ENCODE assay signal across 8 mouse cellular contexts in genomic region chr9:113706108-113706507, GRCm38 (mm10). TPM values are rescaled to one million over a fixed set of nuclear protein-coding genes. Genes with fewer than 3 reads are reported as not detected.
DNase-seq lines count a peak whose midpoint lies in the region; ATAC-seq and TF ChIP-seq lines count a peak whose summit lies in the region.

No protein-coding gene starts in this region.

- H3K9me3 ChIP-seq in heart, embryonic 16.5 days (replicated peaks; ENCODE audit: control insufficient read depth, low read length), result no peaks in the 10 kb centered on the region
- H3K9me3 ChIP-seq in ES-Bruce4 (replicated peaks; ENCODE audit: control insufficient read depth, insufficient read depth, low read length, poor library complexity, severe bottlenecking), result no peaks in the 10 kb centered on the region
- no peaks in the 10 kb centered on the region for H3K9me3 ChIP-seq in hindbrain, embryonic 12.5 days (replicated peaks)
- no peaks in the 10 kb centered on the region for H3K9me3 ChIP-seq in midbrain, embryonic 13.5 days

- TF ChIP-seq POLR2A in ES-Bruce4 (IDR thresholded peaks at IDR 0.05; ENCODE audit: insufficient read depth, low read length), result no peak

- 45% methylated on average over 2 of the region's 2 CpGs for WGBS in heart, embryonic 16.5 days
- 87% methylated on average over 2 of the region's 2 CpGs for WGBS in hindbrain, embryonic 12.5 days
- 94% methylated on average over 2 of the region's 2 CpGs for WGBS in midbrain, embryonic 13.5 days

- H3K27ac ChIP-seq in heart, embryonic 16.5 days (ENCODE audit: low read length), result no peak overlapping the region
- no peak overlapping the region for H3K27ac ChIP-seq in ES-Bruce4 (ENCODE audit: insufficient read depth, low read length)
- no peak overlapping the region for H3K27ac ChIP-seq in hindbrain, embryonic 12.5 days
- no peak overlapping the region for H3K27ac ChIP-seq in midbrain, embryonic 13.5 days

- H3K36me3 ChIP-seq in heart, embryonic 16.5 days (ENCODE audit: control insufficient read depth, insufficient read depth), result no peaks in the 10 kb centered on the region
- H3K36me3 ChIP-seq in ES-Bruce4 (ENCODE audit: control insufficient read depth, insufficient read depth, low read length, poor library complexity, severe bottlenecking), result no peaks in the 10 kb centered on the region
- H3K36me3 ChIP-seq in hindbrain, embryonic 12.5 days, result no peaks in the 10 kb centered on the region
- no peaks in the 10 kb centered on the region for H3K36me3 ChIP-seq in midbrain, embryonic 13.5 days

- ATAC-seq in heart, embryonic 16.5 days (replicated peaks; ENCODE audit: extremely low read depth, insufficient read depth, low FRiP score), result no peak
- no peak for ATAC-seq in hindbrain, embryonic 12.5 days (ENCODE audit: low FRiP score)
- ATAC-seq in midbrain, embryonic 13.5 days, result no peak

- H3K27me3 ChIP-seq in heart, embryonic 16.5 days (ENCODE audit: control insufficient read depth, insufficient read depth, low read length), result no peaks in the 10 kb centered on the region
- no peaks in the 10 kb centered on the region for H3K27me3 ChIP-seq in ES-Bruce4 (ENCODE audit: control insufficient read depth, insufficient read depth, low read length, poor library complexity, severe bottlenecking)
- H3K27me3 ChIP-seq in hindbrain, embryonic 12.5 days, result no peaks in the 10 kb centered on the region
- no peaks in the 10 kb centered on the region for H3K27me3 ChIP-seq in midbrain, embryonic 13.5 days

- H3K4me1 ChIP-seq in heart, embryonic 16.5 days (ENCODE audit: control insufficient read depth, insufficient read depth, low read length), result peaks cover 24% of the 10 kb centered on the region
- no peaks in the 10 kb centered on the region for H3K4me1 ChIP-seq in ES-Bruce4 (ENCODE audit: control insufficient read depth, insufficient read depth, low read length)
- peaks cover 20% of the 10 kb centered on the region for H3K4me1 ChIP-seq in hindbrain, embryonic 12.5 days
- peaks cover 28% of the 10 kb centered on the region for H3K4me1 ChIP-seq in midbrain, embryonic 13.5 days (replicated peaks)

- H3K4me3 ChIP-seq in heart, embryonic 16.5 days (ENCODE audit: low read length), result peak overlapping the region; percentile 90
- peak overlapping the region; percentile 16; the same call in 1 of the 2 replicates for H3K4me3 ChIP-seq in ES-Bruce4 (ENCODE audit: low read depth, low read length)
- 0 out of 2 replicates have a peak overlapping the region, but pooled peaks have one; percentile 90 for H3K4me3 ChIP-seq in hindbrain, embryonic 12.5 days
- peak overlapping the region; percentile 99 for H3K4me3 ChIP-seq in midbrain, embryonic 13.5 days (replicated peaks)

- peak overlapping the region; percentile 98; the same call in 1 of the 2 replicates for H3K9ac ChIP-seq in heart, embryonic 16.5 days (ENCODE audit: low read length)
- peak overlapping the region; percentile 33 for H3K9ac ChIP-seq in ES-Bruce4 (ENCODE audit: low read depth, poor library complexity, severe bottlenecking)
- peak overlapping the region; percentile 92; the same call in 1 of the 2 replicates for H3K9ac ChIP-seq in hindbrain, embryonic 12.5 days
- H3K9ac ChIP-seq in midbrain, embryonic 13.5 days (replicated peaks), result peak overlapping the region; percentile 98; the same call in 1 of the 2 replicates

- intact Hi-C loops in heart, postnatal 10 days (cut with DNase I), result no loop called here

- peak overlapping the region; percentile 80 for H3K4me2 ChIP-seq in heart, embryonic 16.5 days (ENCODE audit: low read depth, low read length)
- H3K4me2 ChIP-seq in hindbrain, embryonic 12.5 days (replicated peaks), result peak overlapping the region; percentile 85
- H3K4me2 ChIP-seq in midbrain, embryonic 13.5 days (replicated peaks), result peak overlapping the region; percentile 94

- TF ChIP-seq EP300 in ES-Bruce4 (IDR thresholded peaks at IDR 0.05; ENCODE audit: insufficient read depth, low read depth, low read length), result no peak

- no peak for DNase-seq in heart, postnatal 10 days
- DNase-seq in layer of hippocampus, adult 18-20 months (ENCODE audit: low spot score in 2 of 2), result no peak
- DNase-seq in layer of hippocampus, postnatal 10 days (ENCODE audit: low spot score in 2 of 2), result no peak
- DNase-seq in kidney, adult 18-20 months, result no peak

- TF ChIP-seq CTCF in ES-Bruce4 (IDR thresholded peaks at IDR 0.05; ENCODE audit: low read depth, low read length), result no peak

RNA-seq across cellular contexts. Expression of gene Pdcd6ip, which starts 2.0 kb away (rescaled TPM):
- 58.9 and 70.3 TPM in 2 replicates for polyA plus RNA-seq in heart, embryonic 16.5 days (2015; fragmentation: Nextera tagmentation; extraction: Ambion mirVana)
- 10 to 100 TPM; 81.3 to 83.9 TPM for total RNA-seq in heart, postnatal 10 days (2021)
- polyA plus RNA-seq in ES-Bruce4 (2011; ENCODE audit: insufficient read depth, insufficient read length, low read depth, missing spikeins), result 133 TPM in 2 replicates
- polyA plus RNA-seq in hindbrain, embryonic 12.5 days (2016; fragmentation: Nextera tagmentation; extraction: Ambion mirVana), result 59.6 and 64.9 TPM in 2 replicates
- 39.7 and 42.8 TPM in 2 replicates for polyA plus RNA-seq in midbrain, embryonic 13.5 days (2015; fragmentation: Nextera tagmentation; extraction: Ambion mirVana)
- 10 to 100 TPM; 56.7 to 61.8 TPM for total RNA-seq in layer of hippocampus, adult 18-20 months (2021)
- 10 to 100 TPM; 52.0 to 57.0 TPM for total RNA-seq in layer of hippocampus, postnatal 10 days (2021)

RNA-seq across cellular contexts. Expression of gene Clasp2, which starts 35.2 kb away (rescaled TPM):
- polyA plus RNA-seq in heart, embryonic 16.5 days (2015; fragmentation: Nextera tagmentation; extraction: Ambion mirVana), result 21.0 and 23.2 TPM in 2 replicates
- 10 to 100 TPM; 45.0 to 46.9 TPM for total RNA-seq in heart, postnatal 10 days (2021)
- 70.3 and 71.5 TPM in 2 replicates for polyA plus RNA-seq in ES-Bruce4 (2011; ENCODE audit: insufficient read depth, insufficient read length, low read depth, missing spikeins)
- 84.5 and 89.3 TPM in 2 replicates for polyA plus RNA-seq in hindbrain, embryonic 12.5 days (2016; fragmentation: Nextera tagmentation; extraction: Ambion mirVana)
- 108 and 113 TPM in 2 replicates for polyA plus RNA-seq in midbrain, embryonic 13.5 days (2015; fragmentation: Nextera tagmentation; extraction: Ambion mirVana)
- total RNA-seq in layer of hippocampus, adult 18-20 months (2021), result 100 to 1,000 TPM; 180 to 184 TPM
- 100 to 1,000 TPM; 290 to 301 TPM for total RNA-seq in layer of hippocampus, postnatal 10 days (2021)

Comparison
In these comparisons a context has a peak if more than half of its experiments do, and no peak if none do; other contexts are left out.
1. H3K4me3 ChIP-seq: peak in every context shown above with its lines; median percentile 99 in midbrain, embryonic 13.5 days; 90 in heart, embryonic 16.5 days; 90 in hindbrain, embryonic 12.5 days; 16 in ES-Bruce4.
2. H3K9ac ChIP-seq: peak in every context shown above with its lines; median percentile 98 in heart, embryonic 16.5 days; 98 in midbrain, embryonic 13.5 days; 92 in hindbrain, embryonic 12.5 days; 33 in ES-Bruce4.